Mouse (Mus musculus): ENCODE data around the gene Sowahb. TPM values are rescaled to one million over a fixed set of nuclear protein-coding genes. Genes with fewer than 3 reads are reported as not detected.

Gene Sowahb
- polyA plus RNA-seq, 1 experiment from 2014 or later, result not detected

DNA sequence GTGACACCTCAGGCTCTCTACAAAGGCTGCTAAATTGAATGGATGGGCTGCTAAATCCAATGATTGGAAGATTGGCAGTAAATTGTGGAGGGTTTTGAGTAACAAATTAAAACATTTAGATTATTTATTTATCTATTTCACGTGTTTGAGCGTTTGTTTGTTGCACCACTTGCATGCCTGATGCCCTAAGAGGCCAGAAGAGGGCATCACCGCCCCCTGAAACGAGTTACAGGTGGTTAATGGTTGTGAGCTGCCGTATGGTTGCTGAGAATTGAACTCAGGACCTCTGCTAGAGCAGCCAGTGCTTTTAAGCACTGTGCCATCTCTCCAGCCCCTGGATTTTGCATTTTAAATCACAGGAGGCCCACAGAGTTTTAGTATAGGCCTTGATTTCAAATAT, 6.2 kb upstream of the Sowahb start:
- Histone ChIP-seq H3K36me3 (ENCODE audit: inconsistent target) (no peaks in the 10 kb centered on the region), H3K4me3 (ENCODE audit: inconsistent target) (no peak overlapping the region), H3K27ac (no peak overlapping the region), H3K79me2 (ENCODE audit: inconsistent target) (no peaks in the 10 kb centered on the region)
- WGBS (ENCODE audit: missing documents), result 69% methylated on average over 5 of the region's 5 CpGs

DNA sequence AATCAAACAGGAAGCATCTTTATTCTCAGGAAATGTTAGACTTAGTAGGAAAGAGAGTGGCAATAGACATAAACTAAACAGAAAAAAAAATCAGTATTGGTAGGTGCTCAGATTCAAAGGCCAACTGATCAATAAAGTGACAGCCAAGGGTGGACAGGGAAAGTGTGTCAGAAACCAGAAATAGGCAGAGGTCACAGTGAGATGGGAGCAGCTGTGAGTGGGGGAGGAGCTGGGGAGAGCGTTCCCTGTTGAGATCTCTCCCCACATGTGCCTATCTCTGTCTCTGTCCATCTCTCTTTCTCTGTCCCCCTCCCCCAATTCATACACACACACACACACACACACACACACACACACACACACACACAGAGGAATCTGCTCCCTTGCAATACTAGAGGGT, 5.1 kb upstream of the Sowahb start:
- Histone ChIP-seq H3K4me3 (ENCODE audit: inconsistent target) (no peak overlapping the region), H3K79me2 (ENCODE audit: inconsistent target) (no peaks in the 10 kb centered on the region), H3K36me3 (ENCODE audit: inconsistent target) (no peaks in the 10 kb centered on the region), H3K27ac (no peak overlapping the region)
- 71% methylated on average over 1 of the region's 1 CpGs for WGBS (ENCODE audit: missing documents)

DNA sequence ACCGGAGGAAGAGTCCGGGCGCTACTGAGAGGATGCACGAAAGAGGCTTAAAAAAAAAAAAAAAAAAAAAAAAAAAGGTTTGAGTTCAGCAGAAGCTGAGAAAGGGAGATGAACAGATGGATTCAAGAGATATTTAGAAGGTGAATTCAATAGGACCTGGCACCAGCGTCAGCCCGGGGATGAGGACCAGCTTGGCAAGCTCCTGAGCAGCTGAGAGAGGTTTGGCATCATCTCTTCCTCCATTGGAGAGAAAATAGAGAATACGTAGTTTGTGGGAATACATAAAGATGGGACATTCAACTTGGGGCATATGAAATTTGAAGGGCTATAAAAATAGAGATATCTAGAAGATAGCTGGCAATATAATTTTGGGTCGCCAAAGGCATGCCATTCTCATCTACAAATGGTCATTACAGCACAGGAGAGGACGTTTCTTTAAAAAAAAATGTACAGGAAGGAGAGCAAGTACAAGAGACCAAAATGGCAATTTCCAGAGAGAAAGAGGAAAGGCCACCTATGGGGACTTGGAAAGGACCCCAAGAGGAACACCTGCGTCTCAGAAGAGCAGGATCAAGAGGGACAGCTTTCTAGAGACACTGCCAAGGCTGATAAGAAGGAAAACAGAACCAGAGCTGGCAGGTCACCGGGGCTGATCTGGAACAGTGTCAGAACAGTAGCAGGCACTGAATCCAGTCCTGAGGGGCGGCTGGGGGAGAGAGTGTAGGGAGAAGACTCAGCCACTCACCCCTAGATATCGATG, 3.8 kb upstream of the Sowahb start:
- H3K4me3 ChIP-seq (ENCODE audit: inconsistent target), result no peak overlapping the region
- WGBS (ENCODE audit: missing documents), result 68% methylated on average over 11 of the region's 13 CpGs
- no peak overlapping the region for H3K27ac ChIP-seq
- H3K79me2 ChIP-seq (ENCODE audit: inconsistent target), result no peaks in the 10 kb centered on the region
- H3K36me3 ChIP-seq (ENCODE audit: inconsistent target), result no peaks in the 10 kb centered on the region

DNA sequence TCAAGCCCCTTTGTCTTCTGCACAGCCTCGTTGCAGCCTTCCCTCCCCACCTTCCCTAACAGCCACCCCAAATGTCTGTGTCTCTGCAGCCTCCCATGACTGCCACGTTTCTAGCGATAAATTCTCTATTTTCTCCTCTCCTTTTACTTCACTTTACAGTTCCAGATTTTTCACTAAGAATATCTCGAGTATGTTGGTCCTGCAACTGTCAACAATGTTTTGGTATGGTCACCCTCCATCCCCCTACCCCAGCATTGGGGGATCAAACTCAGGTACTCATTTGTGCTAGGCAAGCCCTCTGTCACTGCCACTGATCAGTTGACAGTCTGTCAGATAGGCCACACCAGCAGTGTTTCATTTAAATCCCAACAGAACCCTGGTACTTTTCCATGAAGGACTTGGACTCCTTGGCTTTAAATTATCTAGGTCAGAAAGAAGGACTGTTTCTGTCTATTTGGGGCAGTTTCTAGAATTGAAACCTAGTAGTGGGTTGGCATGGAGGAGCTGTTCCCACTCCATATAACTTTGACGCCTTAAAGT, 1.6 kb upstream of the Sowahb start:
- no peaks in the 10 kb centered on the region for H3K36me3 ChIP-seq (ENCODE audit: inconsistent target)
- H3K79me2 ChIP-seq (ENCODE audit: inconsistent target), result no peaks in the 10 kb centered on the region
- WGBS (ENCODE audit: missing documents), result 47% methylated on average over 5 of the region's 5 CpGs
- no peak overlapping the region for H3K27ac ChIP-seq
- H3K4me3 ChIP-seq (ENCODE audit: inconsistent target), result no peak overlapping the region

DNA sequence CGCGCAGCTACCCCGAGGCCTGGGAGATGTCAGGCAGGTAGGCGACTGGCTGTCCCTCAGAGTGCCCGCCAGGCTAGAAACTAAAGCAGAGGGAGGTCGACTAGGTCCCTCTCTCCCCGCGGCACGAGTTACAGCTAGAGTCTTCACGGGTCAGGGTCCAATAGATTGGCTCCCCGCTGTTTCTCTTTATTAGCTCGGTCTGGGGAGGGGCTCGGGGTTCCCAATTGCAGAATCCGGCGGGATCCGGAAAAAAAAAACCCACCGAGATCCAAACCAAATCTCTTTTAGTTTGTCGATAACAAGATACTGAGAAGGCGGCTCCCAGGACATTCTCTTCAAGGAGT, 521 bp upstream of the Sowahb start:
- Histone ChIP-seq H3K27ac (no peak overlapping the region), H3K79me2 (ENCODE audit: inconsistent target) (no peaks in the 10 kb centered on the region), H3K4me3 (ENCODE audit: inconsistent target) (no peak overlapping the region), H3K36me3 (ENCODE audit: inconsistent target) (no peaks in the 10 kb centered on the region)
- 4% methylated on average over 19 of the region's 19 CpGs for WGBS (ENCODE audit: missing documents)

DNA sequence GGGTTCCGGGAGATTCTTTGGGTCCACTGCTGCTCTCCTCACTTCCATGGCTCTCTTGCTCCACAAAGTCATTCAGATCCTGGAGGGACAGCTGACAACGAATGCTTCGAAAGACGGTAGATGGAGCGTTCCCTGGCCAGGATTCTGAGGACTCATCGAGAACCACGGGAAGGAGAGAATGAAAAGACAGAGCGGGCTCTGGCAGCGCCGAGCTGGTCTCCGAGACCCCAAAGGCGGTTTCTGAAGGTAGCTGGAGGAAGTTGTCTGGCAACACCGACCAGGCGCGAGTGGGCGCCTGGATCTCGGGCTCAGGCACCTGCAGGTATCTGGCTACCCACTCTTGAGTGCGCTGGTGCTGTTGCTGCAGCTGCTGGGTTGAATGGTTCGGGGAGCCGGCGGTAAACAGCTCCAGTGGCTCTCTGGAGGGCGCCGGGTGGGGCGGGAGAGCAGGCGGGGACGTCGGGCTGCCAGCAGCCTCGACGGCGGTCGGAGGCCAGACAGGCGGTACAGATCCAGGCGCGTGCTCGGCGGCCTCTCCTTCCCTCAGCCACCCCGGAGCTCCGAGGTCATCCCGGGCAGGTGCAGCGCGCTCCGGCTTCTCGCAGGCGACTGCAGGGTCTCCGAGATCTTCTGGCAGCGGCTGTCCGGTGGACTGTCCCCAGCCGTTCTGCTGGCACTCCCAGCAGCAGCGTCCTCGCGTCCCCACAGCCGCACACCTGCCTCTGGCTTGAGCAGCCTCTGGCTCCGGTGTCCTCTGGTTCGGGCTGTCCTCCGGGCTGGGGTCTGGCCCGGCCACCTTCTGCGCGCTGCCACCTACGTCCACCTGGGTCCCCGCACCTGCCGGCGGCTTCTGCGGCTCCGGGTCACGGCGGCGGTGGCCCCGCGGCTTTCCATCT, 886 bp downstream of the Sowahb start:
- no peaks in the 10 kb centered on the region for H3K79me2 ChIP-seq (ENCODE audit: inconsistent target)

DNA sequence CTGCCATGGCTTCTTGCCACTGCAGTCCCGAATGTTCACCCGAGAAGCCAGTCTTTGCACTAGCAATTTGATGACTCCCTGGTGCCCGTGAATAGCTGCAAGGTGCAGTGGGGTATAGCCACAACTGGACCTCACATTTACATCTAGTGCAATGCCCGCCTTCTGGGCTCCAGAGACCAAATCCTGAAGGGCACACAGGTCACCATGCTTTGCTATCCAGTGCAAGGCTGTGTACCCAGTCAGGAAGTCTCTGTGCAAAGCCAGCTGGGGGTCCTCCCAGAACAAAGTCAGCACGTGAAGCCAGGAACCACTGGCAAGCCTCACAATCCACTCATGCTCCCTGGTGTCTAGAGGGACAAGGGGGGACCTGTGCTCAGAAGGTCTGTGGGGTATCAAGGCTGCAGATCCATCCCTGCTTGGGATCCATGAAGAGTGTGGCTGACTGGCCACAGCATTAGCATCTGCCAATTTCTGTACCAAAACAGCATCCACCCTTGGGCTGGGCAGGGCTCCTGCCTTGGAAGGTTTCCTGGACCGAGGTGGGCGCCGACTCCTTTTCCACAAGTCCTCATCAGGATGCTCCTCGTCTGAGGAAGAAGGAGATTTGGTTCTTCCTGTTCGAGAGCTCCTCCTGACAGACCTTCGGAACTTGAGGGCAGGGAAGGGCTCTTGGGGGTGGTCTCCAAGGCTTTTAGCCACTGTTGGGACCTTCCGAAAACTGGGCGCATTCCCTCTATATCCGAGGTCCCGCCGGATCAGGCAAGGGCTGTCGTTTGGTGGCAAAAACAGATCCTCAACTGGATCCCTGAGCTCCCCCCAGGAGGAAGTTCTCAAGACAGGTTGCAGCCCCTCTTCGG, 1.8 kb downstream of the Sowahb start:
- no peaks in the 10 kb centered on the region for H3K79me2 ChIP-seq (ENCODE audit: inconsistent target)
- no peaks in the 10 kb centered on the region for H3K36me3 ChIP-seq (ENCODE audit: inconsistent target)
- H3K4me3 ChIP-seq (ENCODE audit: inconsistent target), result no peak overlapping the region
- H3K27ac ChIP-seq, result no peak overlapping the region
- 39% methylated on average over 18 of the region's 18 CpGs for WGBS (ENCODE audit: missing documents)

More for the DNA sequence above, 886 bp downstream of the Sowahb start:
- no peaks in the 10 kb centered on the region for H3K36me3 ChIP-seq (ENCODE audit: inconsistent target)
- no peak overlapping the region for H3K27ac ChIP-seq
- 5% methylated on average over 61 of the region's 69 CpGs for WGBS (ENCODE audit: missing documents)
- no peak overlapping the region for H3K4me3 ChIP-seq (ENCODE audit: inconsistent target)

DNA sequence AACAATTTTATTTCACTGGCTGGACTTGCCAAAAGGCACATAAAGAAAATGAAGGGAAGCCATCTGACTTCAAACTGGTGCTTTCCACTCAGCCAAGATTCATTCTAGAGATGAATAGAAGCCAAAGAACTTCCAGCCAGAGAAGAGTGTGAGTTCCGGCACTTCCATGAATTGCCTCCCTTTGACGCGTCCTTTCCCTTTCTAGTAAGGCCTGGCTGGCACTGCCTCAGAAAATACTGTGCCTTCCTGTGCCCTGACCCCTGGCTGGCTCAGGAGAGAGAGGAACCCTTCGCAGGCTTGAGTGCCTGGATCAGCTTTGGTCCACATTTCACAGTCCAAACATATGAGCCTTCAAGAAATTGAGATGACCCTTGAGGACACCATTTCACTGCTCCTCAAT, 2.8 kb downstream of the Sowahb start:
- Histone ChIP-seq H3K27ac (no peak overlapping the region), H3K79me2 (ENCODE audit: inconsistent target) (no peaks in the 10 kb centered on the region), H3K36me3 (ENCODE audit: inconsistent target) (no peaks in the 10 kb centered on the region), H3K4me3 (ENCODE audit: inconsistent target) (no peak overlapping the region)
- 74% methylated on average over 4 of the region's 4 CpGs for WGBS (ENCODE audit: missing documents)

DNA sequence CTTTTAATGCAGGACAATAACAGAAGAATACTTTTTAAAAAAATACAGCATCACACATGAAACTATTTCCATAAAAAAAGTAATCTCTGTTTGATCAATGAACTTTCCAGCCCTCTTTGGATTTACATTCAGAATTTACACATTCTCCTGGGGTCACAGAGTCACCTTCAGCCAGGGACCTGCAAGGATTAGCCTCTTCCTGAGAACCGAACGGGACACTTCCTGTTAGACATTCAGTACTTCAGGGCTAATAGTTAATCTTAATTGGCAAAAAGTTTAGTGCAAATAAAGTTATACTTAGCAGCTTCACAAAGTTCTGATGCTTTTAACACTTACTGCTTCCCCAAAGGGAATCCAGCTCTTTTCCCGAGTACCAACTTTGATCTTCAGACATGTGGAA, 3.5 kb downstream of the Sowahb start:
- H3K79me2 ChIP-seq (ENCODE audit: inconsistent target), result no peaks in the 10 kb centered on the region
- no peak overlapping the region for H3K27ac ChIP-seq
- H3K36me3 ChIP-seq (ENCODE audit: inconsistent target), result no peaks in the 10 kb centered on the region
- 33% methylated on average over 3 of the region's 3 CpGs for WGBS (ENCODE audit: missing documents)
- H3K4me3 ChIP-seq (ENCODE audit: inconsistent target), result no peak overlapping the region

DNA sequence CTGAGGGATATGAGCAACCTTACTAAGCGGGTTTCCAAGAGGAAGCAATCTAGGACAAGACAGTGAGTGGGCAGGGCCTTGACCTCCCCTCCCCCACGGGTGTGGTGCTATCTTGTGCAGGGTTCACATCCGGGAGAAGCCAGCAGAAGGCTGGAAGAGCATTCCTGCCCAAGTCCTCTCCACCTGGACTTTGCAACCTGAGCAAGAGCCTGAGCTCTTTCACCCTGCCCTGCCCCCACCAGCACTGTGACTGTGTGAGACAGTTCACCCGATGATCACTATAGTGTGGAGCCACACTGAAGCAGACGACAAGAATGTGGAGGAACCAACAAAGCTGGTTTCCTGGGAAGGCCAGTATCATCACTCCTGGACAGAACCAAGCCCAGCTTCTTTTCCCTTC, 4.7 kb downstream of the Sowahb start:
- no peaks in the 10 kb centered on the region for H3K36me3 ChIP-seq (ENCODE audit: inconsistent target)
- no peaks in the 10 kb centered on the region for H3K79me2 ChIP-seq (ENCODE audit: inconsistent target)
- H3K27ac ChIP-seq, result no peak overlapping the region
- H3K4me3 ChIP-seq (ENCODE audit: inconsistent target), result no peak overlapping the region
- WGBS (ENCODE audit: missing documents), result 61% methylated on average over 5 of the region's 5 CpGs

DNA sequence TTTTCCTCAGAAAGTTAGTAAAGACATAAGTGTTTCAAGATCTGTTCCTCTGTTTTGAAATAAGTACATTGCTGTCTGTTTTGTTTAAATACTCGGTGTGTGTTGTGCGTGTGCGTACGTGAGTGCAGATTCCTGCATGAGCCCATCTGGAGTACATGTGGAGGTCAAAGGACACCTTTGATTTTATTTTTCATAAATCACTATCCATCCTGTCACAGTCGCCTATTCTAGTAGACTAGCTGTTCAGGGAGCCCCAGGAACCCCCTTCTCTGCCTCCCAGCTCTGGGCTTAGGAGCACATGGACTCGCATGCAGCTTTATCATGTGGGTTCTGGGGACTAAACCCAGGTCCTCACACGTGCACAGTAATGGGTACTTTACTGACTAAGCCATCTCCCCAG, 8.6 kb downstream of the Sowahb start:
- Histone ChIP-seq H3K27ac (no peak overlapping the region), H3K4me3 (ENCODE audit: inconsistent target) (no peak overlapping the region)
- 91% methylated on average over 7 of the region's 7 CpGs for WGBS (ENCODE audit: missing documents)

DNA sequence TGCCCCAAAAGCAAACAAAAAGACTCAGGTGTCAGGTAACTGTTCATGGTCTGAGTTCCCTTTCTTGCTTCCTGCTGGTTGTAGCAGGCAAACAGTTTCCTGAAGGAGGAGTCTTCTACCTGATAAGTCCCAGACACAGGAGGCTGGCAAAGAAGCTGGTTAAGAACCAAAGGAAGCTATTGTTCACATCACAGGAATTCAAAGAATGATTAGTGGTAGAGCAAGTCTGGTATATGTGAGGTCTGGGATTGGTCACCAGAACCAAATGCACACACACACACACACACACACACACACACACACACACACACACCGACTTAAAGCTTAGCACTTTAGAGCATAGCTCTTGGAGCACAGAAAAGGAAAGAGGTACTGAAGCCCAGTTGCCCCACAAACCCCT, 9.5 kb downstream of the Sowahb start:
- H3K36me3 ChIP-seq (ENCODE audit: inconsistent target), result no peaks in the 10 kb centered on the region
- H3K27ac ChIP-seq, result no peak overlapping the region
- H3K79me2 ChIP-seq (ENCODE audit: inconsistent target), result no peaks in the 10 kb centered on the region
- WGBS (ENCODE audit: missing documents), result no CpG with 5 or more reads among the region's 1 CpGs
- no peak overlapping the region for H3K4me3 ChIP-seq (ENCODE audit: inconsistent target)

More for the DNA sequence above, 8.6 kb downstream of the Sowahb start:
- Histone ChIP-seq H3K79me2 (ENCODE audit: inconsistent target) (no peaks in the 10 kb centered on the region), H3K36me3 (ENCODE audit: inconsistent target) (no peaks in the 10 kb centered on the region)

DNA sequence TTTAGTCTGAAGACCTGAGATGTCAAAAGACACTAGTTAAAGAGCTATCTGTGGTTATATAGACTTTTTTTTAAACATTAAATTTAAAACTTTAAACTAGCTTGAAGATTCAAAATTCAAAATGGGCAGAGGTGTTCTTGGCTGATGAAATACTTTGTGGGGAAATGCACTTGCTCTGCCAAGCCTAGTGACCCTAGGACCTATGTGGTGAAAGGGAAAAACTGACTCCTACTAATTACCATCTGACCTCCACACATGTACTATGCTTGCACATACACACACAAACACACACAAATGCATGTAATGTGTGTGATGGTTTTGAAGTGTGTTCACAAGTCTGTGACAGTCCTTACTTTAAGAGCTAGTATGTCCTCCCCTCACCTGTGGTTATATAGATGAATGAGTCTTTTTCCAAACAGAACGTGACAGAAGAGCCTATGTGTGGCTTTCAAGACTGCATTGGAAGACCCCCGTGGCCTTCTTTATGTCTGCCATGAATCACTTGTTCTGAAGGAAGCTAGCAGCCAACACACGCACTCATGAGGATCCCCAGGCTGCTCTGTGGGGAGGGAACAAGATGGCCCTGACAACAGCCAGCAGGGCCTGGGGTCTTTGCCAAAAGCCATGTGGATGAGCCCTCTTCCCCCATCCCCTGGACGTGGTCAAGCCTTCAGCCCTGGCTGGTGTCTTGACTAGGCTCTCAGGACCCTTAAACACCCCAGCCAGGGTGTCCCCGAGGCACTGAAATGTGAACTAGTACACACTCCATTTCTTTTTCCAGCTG, 11.5 kb downstream of the Sowahb start:
- H3K4me3 ChIP-seq (ENCODE audit: inconsistent target), result no peak overlapping the region
- WGBS (ENCODE audit: missing documents), result 90% methylated on average over 5 of the region's 5 CpGs

DNA sequence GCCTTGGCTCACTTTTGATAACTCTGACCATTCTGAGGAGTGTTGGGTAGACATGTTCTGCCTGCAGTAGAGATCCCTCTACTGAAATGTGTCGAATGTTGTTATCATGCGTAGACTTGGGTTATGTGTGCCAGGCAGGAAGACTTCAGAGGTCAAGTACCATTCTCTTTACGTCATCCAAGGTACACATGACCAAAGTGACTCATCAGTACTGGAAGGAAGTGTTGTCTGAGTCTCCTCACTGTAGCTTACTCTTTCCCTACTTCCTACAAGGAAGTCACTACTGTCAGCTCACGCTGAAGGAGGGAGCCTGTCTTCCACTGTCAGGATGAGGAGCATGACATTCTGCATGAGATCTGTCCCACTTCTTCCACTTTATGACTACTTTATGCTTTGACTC, 12.2 kb downstream of the Sowahb start:
- H3K27ac ChIP-seq, result no peak overlapping the region
- 48% methylated on average over 4 of the region's 4 CpGs for WGBS (ENCODE audit: missing documents)

More for the DNA sequence above, 11.5 kb downstream of the Sowahb start:
- Histone ChIP-seq H3K27ac (no peak overlapping the region), H3K79me2 (ENCODE audit: inconsistent target) (no peaks in the 10 kb centered on the region), H3K36me3 (ENCODE audit: inconsistent target) (no peaks in the 10 kb centered on the region)

More for the DNA sequence above, 12.2 kb downstream of the Sowahb start:
- no peaks in the 10 kb centered on the region for H3K79me2 ChIP-seq (ENCODE audit: inconsistent target)
- H3K4me3 ChIP-seq (ENCODE audit: inconsistent target), result no peak overlapping the region
- no peaks in the 10 kb centered on the region for H3K36me3 ChIP-seq (ENCODE audit: inconsistent target)
